Mouse (Mus musculus): ENCODE data around the gene Irs1. TPM values are rescaled to one million over a fixed set of nuclear protein-coding genes. Genes with fewer than 3 reads are reported as not detected.
A peak's percentile ranks its signal among the peaks of the same experiment; 100 is the strongest.

The Irs1 gene
- 7.9 and 8.9 TPM in 2 replicates for polyA plus RNA-seq (2015; fragmentation: Nextera tagmentation; extraction: Ambion mirVana)

DNA sequence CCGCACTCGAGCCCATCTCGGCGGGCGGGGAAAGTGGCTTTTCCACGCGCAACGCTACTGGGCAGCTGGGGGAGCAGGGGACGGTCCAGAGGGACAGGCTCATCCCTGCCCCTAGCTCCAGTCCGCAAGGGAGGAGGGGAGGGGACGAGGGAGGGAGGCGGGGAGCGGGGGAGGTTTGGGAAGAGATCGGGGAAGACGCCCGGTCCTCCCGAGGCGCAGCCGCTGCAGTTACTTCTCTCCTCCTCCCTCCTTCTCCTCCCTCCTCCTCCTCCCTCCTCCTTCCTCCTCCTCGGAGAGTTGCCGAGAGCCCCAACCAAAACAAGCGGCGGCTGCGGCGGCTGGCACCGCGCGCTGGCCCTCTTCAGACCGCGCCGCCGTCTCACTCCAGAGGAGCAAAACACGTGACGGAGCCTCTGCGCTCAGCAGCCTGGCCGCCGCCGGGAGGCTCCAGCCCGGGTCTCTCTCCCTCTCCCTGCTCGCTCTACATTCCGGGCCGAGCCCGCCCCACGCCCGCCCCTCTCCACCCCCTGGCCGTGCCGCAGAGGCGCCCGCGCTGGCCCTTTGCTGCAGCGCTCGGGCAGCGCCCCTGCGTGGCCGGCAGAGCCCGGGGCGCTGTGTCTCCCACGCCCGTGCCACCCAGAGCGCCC lies at the start of gene Irs1:
TSS of gene Irs1 (minus strand) at position 266 of the 647 bp plus-strand sequence.
- Histone ChIP-seq H3K9ac (ENCODE audit: low read depth, low read length) (peak within 1 kb of the TSS; percentile 85), H3K36me3 (ENCODE audit: control insufficient read depth, insufficient read depth, low read length) (peaks cover 5% of the 10 kb centered on the region), H3K9me3 (replicated peaks; ENCODE audit: control insufficient read depth, low read length, poor library complexity, severe bottlenecking) (no peaks in the 10 kb centered on the region), H3K4me3 (ENCODE audit: low read depth, low read length) (peak within 1 kb of the TSS; percentile 75), H3K4me2 (ENCODE audit: low read length) (peak within 1 kb of the TSS; percentile 89), H3K27me3 (ENCODE audit: control insufficient read depth, insufficient read depth, low read depth, low read length) (no peaks in the 10 kb centered on the region), H3K4me1 (ENCODE audit: control insufficient read depth, insufficient read depth, low read length) (peaks cover 39% of the 10 kb centered on the region), H3K27ac (ENCODE audit: low read length) (peak within 1 kb of the TSS; percentile 95)
- peak; percentile 83 for ATAC-seq
- under 1% methylated on average over 44 of the region's 60 CpGs for WGBS

DNA sequence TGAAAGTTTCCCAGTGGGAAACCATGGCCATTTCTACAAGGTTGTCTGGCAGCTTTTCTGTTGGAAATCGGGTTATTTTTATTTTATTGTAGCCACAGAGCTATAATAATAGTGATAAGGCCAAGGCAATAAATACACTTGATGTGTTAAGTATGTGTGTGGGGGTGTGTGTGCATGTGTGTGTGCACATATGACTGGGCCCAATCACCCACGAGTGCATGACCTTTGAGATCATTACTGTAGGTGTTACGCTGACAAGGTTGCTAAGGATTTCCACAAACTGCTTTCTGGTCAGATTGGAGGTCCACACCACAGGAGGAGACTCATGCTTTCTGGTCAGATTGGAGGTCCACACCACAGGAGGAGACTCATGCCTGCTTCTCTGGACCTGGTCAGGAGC lies 43.3 kb upstream of the Irs1 start:
- Histone ChIP-seq H3K36me3 (ENCODE audit: control insufficient read depth, insufficient read depth, low read length) (no peaks in the 10 kb centered on the region), H3K4me3 (ENCODE audit: low read depth, low read length) (no peak overlapping the region), H3K27ac (ENCODE audit: low read length) (no peak overlapping the region), H3K4me2 (ENCODE audit: low read length) (no peak overlapping the region), H3K9ac (ENCODE audit: low read depth, low read length) (no peak overlapping the region), H3K9me3 (replicated peaks; ENCODE audit: control insufficient read depth, low read length, poor library complexity, severe bottlenecking) (no peaks in the 10 kb centered on the region), H3K27me3 (ENCODE audit: control insufficient read depth, insufficient read depth, low read depth, low read length) (no peaks in the 10 kb centered on the region), H3K4me1 (ENCODE audit: control insufficient read depth, insufficient read depth, low read length) (no peaks in the 10 kb centered on the region)
- 94% methylated on average over 3 of the region's 3 CpGs for WGBS
- no peak for ATAC-seq

DNA sequence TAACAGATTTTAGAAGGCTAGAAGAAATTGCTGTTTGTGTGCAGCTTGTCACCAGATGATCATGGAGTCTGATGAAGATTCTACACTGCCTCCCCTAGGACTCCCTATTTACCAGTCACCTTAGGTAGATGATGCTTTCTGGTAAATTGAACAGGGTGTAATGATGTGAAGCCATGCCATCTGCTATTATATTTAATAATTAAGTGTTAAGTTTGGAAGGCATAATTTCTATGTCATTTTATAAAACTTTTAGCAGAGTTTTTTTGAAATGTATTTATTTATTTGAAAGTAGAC lies 38.7 kb upstream of the Irs1 start:
- Histone ChIP-seq H3K4me3 (ENCODE audit: low read depth, low read length) (no peak overlapping the region), H3K4me2 (ENCODE audit: low read length) (no peak overlapping the region), H3K9me3 (replicated peaks; ENCODE audit: control insufficient read depth, low read length, poor library complexity, severe bottlenecking) (no peaks in the 10 kb centered on the region), H3K27ac (ENCODE audit: low read length) (no peak overlapping the region), H3K4me1 (ENCODE audit: control insufficient read depth, insufficient read depth, low read length) (no peaks in the 10 kb centered on the region), H3K9ac (ENCODE audit: low read depth, low read length) (no peak overlapping the region), H3K36me3 (ENCODE audit: control insufficient read depth, insufficient read depth, low read length) (no peaks in the 10 kb centered on the region), H3K27me3 (ENCODE audit: control insufficient read depth, insufficient read depth, low read depth, low read length) (no peaks in the 10 kb centered on the region)
- ATAC-seq: no peak

DNA sequence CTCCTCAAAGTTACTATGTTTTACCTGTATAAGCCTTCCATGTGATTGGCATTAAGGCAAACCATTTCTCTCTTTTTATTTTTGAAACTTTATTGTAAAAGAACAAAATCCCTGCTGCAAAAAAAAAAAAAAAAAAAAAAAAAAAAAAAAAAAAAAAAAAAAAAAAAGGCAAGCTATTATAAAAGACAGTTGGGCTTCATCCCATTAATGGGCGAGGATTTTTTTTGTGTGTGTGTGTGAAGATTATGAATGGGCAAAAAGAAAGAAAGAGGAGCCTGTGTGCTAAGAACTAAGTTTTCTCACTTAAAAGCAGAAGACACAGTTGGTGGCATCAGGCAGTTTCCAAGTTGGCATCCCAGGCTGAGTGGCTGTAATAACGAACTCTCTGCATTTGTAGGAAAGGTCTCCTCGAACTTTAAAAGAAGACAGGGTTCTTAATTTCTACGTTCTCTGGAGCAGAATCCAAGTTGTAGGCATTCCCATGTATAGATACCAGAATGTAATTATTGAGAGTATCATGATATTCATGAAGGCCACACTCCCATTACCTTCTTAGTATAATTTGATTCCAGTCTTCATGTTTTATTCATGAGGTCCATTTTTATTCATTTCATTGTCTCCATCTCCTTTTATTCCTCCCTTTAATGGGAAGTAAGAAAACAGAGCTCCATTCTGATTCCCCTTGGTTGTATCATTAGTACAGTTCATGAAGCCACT lies 38.2 kb upstream of the Irs1 start:
- no peak overlapping the region for H3K27ac ChIP-seq (ENCODE audit: low read length)
- no peaks in the 10 kb centered on the region for H3K9me3 ChIP-seq (replicated peaks; ENCODE audit: control insufficient read depth, low read length, poor library complexity, severe bottlenecking)
- H3K4me1 ChIP-seq (ENCODE audit: control insufficient read depth, insufficient read depth, low read length): peaks cover 2% of the 10 kb centered on the region; the same call in 1 of the 2 replicates
- no peak overlapping the region for H3K4me3 ChIP-seq (ENCODE audit: low read depth, low read length)
- H3K27me3 ChIP-seq (ENCODE audit: control insufficient read depth, insufficient read depth, low read depth, low read length): no peaks in the 10 kb centered on the region
- H3K9ac ChIP-seq (ENCODE audit: low read depth, low read length): no peak overlapping the region
- no peaks in the 10 kb centered on the region for H3K36me3 ChIP-seq (ENCODE audit: control insufficient read depth, insufficient read depth, low read length)
- WGBS: 28% methylated on average over 4 of the region's 4 CpGs
- no peak for ATAC-seq
- H3K4me2 ChIP-seq (ENCODE audit: low read length): no peak overlapping the region

DNA sequence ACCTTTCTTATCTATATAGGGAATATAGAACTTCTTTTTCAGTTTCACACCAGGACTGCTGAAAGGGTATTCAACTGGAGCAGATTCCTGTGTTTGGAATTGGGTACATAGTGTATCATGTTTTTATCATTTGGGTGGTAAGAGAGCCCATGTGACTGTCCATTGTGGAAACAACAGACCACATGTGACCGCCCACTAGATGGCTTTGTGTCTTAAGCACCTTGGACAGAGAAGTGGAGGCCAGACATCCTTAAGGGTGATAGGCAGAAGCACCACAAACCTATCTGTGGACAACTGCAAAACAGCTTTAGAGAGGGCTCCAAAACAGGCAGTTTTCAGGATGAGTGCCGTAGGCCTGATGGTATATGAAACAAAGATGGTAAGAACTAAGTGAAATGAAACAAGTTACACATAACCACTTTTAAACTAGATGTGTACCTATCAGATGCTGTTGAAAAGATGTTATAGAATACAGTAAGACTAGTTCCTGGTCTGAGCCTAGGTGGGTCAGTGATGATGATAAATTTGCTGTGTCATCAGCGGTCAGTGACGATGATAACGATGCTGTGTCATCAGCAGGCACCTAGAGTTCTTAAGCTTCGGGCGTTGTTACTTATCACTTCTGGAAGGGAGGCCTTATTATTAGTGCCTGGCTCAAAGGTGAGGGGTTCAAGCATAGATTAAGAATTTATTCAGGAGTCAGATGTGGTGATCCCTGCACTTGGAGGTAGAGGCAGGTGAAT lies 37.0 kb upstream of the Irs1 start:
- Histone ChIP-seq H3K9me3 (replicated peaks; ENCODE audit: control insufficient read depth, low read length, poor library complexity, severe bottlenecking) (no peaks in the 10 kb centered on the region), H3K9ac (ENCODE audit: low read depth, low read length) (no peak overlapping the region), H3K36me3 (ENCODE audit: control insufficient read depth, insufficient read depth, low read length) (no peaks in the 10 kb centered on the region), H3K4me1 (ENCODE audit: control insufficient read depth, insufficient read depth, low read length) (peaks cover 9% of the 10 kb centered on the region), H3K27ac (ENCODE audit: low read length) (no peak overlapping the region), H3K27me3 (ENCODE audit: control insufficient read depth, insufficient read depth, low read depth, low read length) (no peaks in the 10 kb centered on the region), H3K4me3 (ENCODE audit: low read depth, low read length) (no peak overlapping the region), H3K4me2 (ENCODE audit: low read length) (no peak overlapping the region)
- 92% methylated on average over 7 of the region's 7 CpGs for WGBS
- ATAC-seq: no peak

DNA sequence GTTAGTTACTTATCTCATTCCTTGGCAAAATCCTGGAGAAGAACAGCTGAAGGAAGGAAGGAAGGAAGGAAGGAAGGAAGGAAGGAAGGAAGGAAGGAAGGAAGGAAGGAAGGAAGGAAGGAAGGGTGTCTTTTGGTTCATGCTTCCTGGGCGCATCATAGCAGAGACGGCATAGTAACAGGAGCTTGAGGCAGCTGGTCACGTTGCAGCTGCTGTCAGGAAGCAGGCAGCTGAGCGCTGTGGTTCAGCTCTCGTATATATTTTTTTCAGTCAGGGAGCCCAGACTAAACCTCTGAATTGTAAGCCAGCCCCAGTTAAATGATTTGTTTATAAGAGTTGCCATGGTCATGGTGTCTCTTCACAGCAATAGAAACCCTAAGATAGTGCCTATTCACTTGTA lies 34.9 kb upstream of the Irs1 start:
- H3K27me3 ChIP-seq (ENCODE audit: control insufficient read depth, insufficient read depth, low read depth, low read length): no peaks in the 10 kb centered on the region
- no peak overlapping the region for H3K4me3 ChIP-seq (ENCODE audit: low read depth, low read length)
- no peak for ATAC-seq
- no peak overlapping the region for H3K9ac ChIP-seq (ENCODE audit: low read depth, low read length)
- 88% methylated on average over 5 of the region's 5 CpGs for WGBS
- no peak overlapping the region for H3K27ac ChIP-seq (ENCODE audit: low read length)
- peaks cover 14% of the 10 kb centered on the region for H3K4me1 ChIP-seq (ENCODE audit: control insufficient read depth, insufficient read depth, low read length)
- H3K4me2 ChIP-seq (ENCODE audit: low read length): no peak overlapping the region
- no peaks in the 10 kb centered on the region for H3K36me3 ChIP-seq (ENCODE audit: control insufficient read depth, insufficient read depth, low read length)
- H3K9me3 ChIP-seq (replicated peaks; ENCODE audit: control insufficient read depth, low read length, poor library complexity, severe bottlenecking): no peaks in the 10 kb centered on the region

DNA sequence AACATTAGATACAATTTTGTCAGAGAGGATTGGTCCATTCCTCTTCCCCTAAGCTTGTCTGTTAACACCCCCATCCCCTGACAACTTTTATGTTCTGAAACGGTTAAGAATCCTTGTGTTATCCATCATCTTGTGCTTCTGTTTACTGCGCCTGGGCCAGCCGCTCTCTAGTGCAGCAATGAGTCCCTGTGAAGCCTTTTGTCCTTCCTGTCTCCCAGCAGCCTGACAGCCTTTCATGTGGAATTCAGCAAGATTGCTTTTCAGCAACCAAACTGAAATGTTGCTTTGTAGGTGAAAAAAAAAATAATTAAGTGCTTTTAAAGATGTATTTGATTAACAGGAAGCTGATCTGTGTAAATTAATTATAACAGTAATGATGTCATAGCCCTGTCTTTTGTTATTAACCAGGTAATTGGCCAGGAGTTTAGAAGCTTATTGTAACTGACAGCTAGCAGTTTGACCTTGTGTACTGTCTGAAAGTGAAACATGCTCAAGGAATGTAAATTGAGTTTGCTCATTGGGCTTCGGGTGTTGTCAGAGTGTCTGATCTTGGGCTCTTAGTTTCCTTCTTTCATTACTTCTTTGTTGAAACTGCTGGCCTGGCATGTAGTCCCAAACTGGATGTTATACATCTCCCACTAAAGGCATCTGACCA lies 33.0 kb upstream of the Irs1 start:
- H3K36me3 ChIP-seq (ENCODE audit: control insufficient read depth, insufficient read depth, low read length): no peaks in the 10 kb centered on the region
- 16% methylated on average over 4 of the region's 4 CpGs for WGBS
- H3K27ac ChIP-seq (ENCODE audit: low read length): no peak overlapping the region
- no peak for ATAC-seq
- no peaks in the 10 kb centered on the region for H3K9me3 ChIP-seq (replicated peaks; ENCODE audit: control insufficient read depth, low read length, poor library complexity, severe bottlenecking)
- H3K4me1 ChIP-seq (ENCODE audit: control insufficient read depth, insufficient read depth, low read length): peaks cover 22% of the 10 kb centered on the region
- H3K4me3 ChIP-seq (ENCODE audit: low read depth, low read length): no peak overlapping the region
- no peaks in the 10 kb centered on the region for H3K27me3 ChIP-seq (ENCODE audit: control insufficient read depth, insufficient read depth, low read depth, low read length)
- no peak overlapping the region for H3K4me2 ChIP-seq (ENCODE audit: low read length)
- H3K9ac ChIP-seq (ENCODE audit: low read depth, low read length): peak overlapping the region; percentile 25; the same call in 1 of the 2 replicates

DNA sequence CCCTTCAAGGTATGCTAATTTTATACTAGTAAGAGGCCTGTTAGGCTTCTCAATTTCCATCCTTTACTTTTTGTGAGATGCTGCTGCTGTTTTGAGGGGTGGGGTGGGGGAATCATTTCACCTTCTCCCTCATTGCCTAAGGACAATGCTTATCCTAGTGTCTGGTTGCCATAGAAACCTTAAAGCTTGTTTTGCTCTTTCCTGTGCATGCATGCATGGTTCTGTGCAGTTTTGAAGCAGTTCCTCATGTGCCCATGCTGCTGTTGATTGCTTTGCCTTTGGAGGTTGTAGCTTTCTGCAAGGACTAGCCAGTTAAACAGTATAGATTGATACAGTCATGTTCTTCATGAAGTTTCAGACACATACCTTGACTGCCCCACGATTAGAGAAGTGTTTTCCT lies 30.2 kb upstream of the Irs1 start:
- no peaks in the 10 kb centered on the region for H3K36me3 ChIP-seq (ENCODE audit: control insufficient read depth, insufficient read depth, low read length)
- H3K27me3 ChIP-seq (ENCODE audit: control insufficient read depth, insufficient read depth, low read depth, low read length): no peaks in the 10 kb centered on the region
- H3K27ac ChIP-seq (ENCODE audit: low read length): no peak overlapping the region
- H3K4me2 ChIP-seq (ENCODE audit: low read length): no peak overlapping the region
- H3K9me3 ChIP-seq (replicated peaks; ENCODE audit: control insufficient read depth, low read length, poor library complexity, severe bottlenecking): no peaks in the 10 kb centered on the region
- ATAC-seq: no peak
- no peak overlapping the region for H3K9ac ChIP-seq (ENCODE audit: low read depth, low read length)
- no peak overlapping the region for H3K4me3 ChIP-seq (ENCODE audit: low read depth, low read length)
- peaks cover 30% of the 10 kb centered on the region for H3K4me1 ChIP-seq (ENCODE audit: control insufficient read depth, insufficient read depth, low read length)
- 77% methylated on average over 1 of the region's 1 CpGs for WGBS

Data from midbrain, embryonic 16.5 days (tissue).